Mouse (Mus musculus) CH12.LX (cell line): ENCODE results near the gene Gng4. TPM values are rescaled to one million over a fixed set of nuclear protein-coding genes. Genes with fewer than 3 reads are reported as not detected.

Source experiments
- DNase-seq: peaks from one replicate; pipeline ENCODE4 v3.0.0-alpha.2; 2013; ENCODE audit errors: extremely low read depth
- H3K27ac ChIP-seq: 2 replicates; pipeline ENCODE4 v1.5.1; 2012; ENCODE audit warnings: low read depth, mild to moderate bottlenecking, control low read depth, moderate library complexity; ENCODE audit not compliant: insufficient read depth
- H3K27me3 ChIP-seq: replicated peaks from 2 replicates; pipeline ENCODE3; 2012; ENCODE audit warnings: inconsistent platforms
- H3K36me3 ChIP-seq, 2 experiments: replicated peaks in 1 of 2; 2 replicates each; pipeline versions ENCODE3 to v1.6.1; 2012; ENCODE audit warnings: inconsistent platforms in 1 of 2, low read length in 1 of 2, mild to moderate bottlenecking in 1 of 2, mixed read lengths in 1 of 2, moderate library complexity in 1 of 2; ENCODE audit not compliant: control insufficient read depth in 1 of 2, insufficient read depth in 1 of 2
- H3K4me1 ChIP-seq, 2 experiments: 2 replicates each; pipeline ENCODE4 v1.6.1; 2012; ENCODE audit warnings: inconsistent platforms in 1 of 2, moderate library complexity in 1 of 2; ENCODE audit not compliant: insufficient read depth in 2 of 2, control insufficient read depth in 1 of 2
- H3K4me2 ChIP-seq: 2 replicates; pipeline ENCODE4 v1.6.1; 2012; ENCODE audit warnings: low read depth, mild to moderate bottlenecking, control low read depth; ENCODE audit not compliant: poor library complexity, insufficient read depth, severe bottlenecking
- H3K4me3 ChIP-seq, 3 experiments: fragments of 150-350 bp in 1 of 3; sonication (generic) in 1 of 3; replicated peaks in 1 of 3; 2 replicates each; pipeline versions ENCODE3 to v1.5.1; 2011 to 2012; ENCODE audit warnings: low read depth in 2 of 3, low read length in 2 of 3, mild to moderate bottlenecking in 2 of 3, moderate library complexity in 2 of 3, control low read depth in 1 of 3, improper control_type of control experiment in 1 of 3, inconsistent platforms in 1 of 3, mixed read lengths in 1 of 3; ENCODE audit not compliant: poor library complexity in 1 of 3
- H3K79me2 ChIP-seq: replicated peaks from 2 replicates; pipeline ENCODE4 v1.6.1; 2012; ENCODE audit warnings: mild to moderate bottlenecking, moderate library complexity; ENCODE audit not compliant: control insufficient read depth, poor library complexity, insufficient read depth, severe bottlenecking; ENCODE audit errors: extremely low read depth
- H3K9ac ChIP-seq: 2 replicates; pipeline ENCODE4 v1.6.1; 2012; ENCODE audit warnings: low read depth, mild to moderate bottlenecking, control low read depth, moderate library complexity; ENCODE audit not compliant: insufficient read depth
- H3K9me3 ChIP-seq: replicated peaks from 2 replicates; pipeline ENCODE3; 2012; ENCODE audit warnings: low read length, inconsistent platforms, mixed read lengths
- CHD1 ChIP-seq: IDR thresholded peaks from 2 replicates; pipeline ENCODE4 v1.6.1; 2012; ENCODE audit warnings: low read depth, low read length, improper control_type of control experiment, inconsistent platforms
- CTCF ChIP-seq, 2 experiments: IDR thresholded peaks in 1 of 2; conservative IDR thresholded peaks in 1 of 2; 2 replicates each; pipeline ENCODE4 v1.5.1; 2011 to 2012; ENCODE audit warnings: low read depth in 2 of 2, low read length in 2 of 2, improper control_type of control experiment in 1 of 2, inconsistent platforms in 1 of 2, mild to moderate bottlenecking in 1 of 2, moderate library complexity in 1 of 2
- ELF1 ChIP-seq: IDR thresholded peaks from 2 replicates; pipeline ENCODE4 v1.6.1; 2014; ENCODE audit warnings: low read depth, mild to moderate bottlenecking, inconsistent platforms, low read length, improper control_type of control experiment
- GABPA ChIP-seq: IDR thresholded peaks from 2 replicates; pipeline ENCODE4 v1.6.1; 2012; ENCODE audit warnings: low read depth, low read length, improper control_type of control experiment, inconsistent platforms; ENCODE audit not compliant: insufficient replicate concordance
- IRF4 ChIP-seq: IDR thresholded peaks from 2 replicates; pipeline ENCODE4 v1.6.1; 2014; ENCODE audit warnings: low read depth, mild to moderate bottlenecking, inconsistent platforms, low read length, improper control_type of control experiment
- JUND ChIP-seq: conservative IDR thresholded peaks from 2 replicates; pipeline ENCODE4 v1.6.1; 2011; ENCODE audit warnings: low read depth, low read length, improper control_type of control experiment
- KAT2A ChIP-seq: IDR thresholded peaks from 2 replicates; pipeline ENCODE4 v1.6.1; 2012; ENCODE audit warnings: low read length, improper control_type of control experiment, inconsistent platforms; ENCODE audit not compliant: insufficient replicate concordance
- MAX ChIP-seq: IDR thresholded peaks from 2 replicates; pipeline ENCODE4 v1.6.1; 2011; ENCODE audit warnings: low read length, improper control_type of control experiment
- MXI1 ChIP-seq: IDR thresholded peaks from 2 replicates; pipeline ENCODE4 v1.6.1; 2011; ENCODE audit warnings: mild to moderate bottlenecking, low read depth, low read length, improper control_type of control experiment
- NELFE ChIP-seq: IDR thresholded peaks from 2 replicates; pipeline ENCODE4 v1.6.1; 2011; ENCODE audit warnings: low read depth, low read length, improper control_type of control experiment
- NRF1 ChIP-seq: IDR thresholded peaks from 2 replicates; pipeline ENCODE4 v1.6.1; 2014; ENCODE audit warnings: low read depth, mild to moderate bottlenecking, inconsistent platforms, low read length, improper control_type of control experiment, moderate library complexity
- PAX5 ChIP-seq: IDR thresholded peaks from 2 replicates; pipeline ENCODE4 v1.6.1; 2012; ENCODE audit warnings: low read length, inconsistent platforms, mixed read lengths
- POLR2A ChIP-seq: IDR thresholded peaks from 2 replicates; pipeline ENCODE4 v1.6.1; 2011; ENCODE audit warnings: low read depth, mild to moderate bottlenecking, improper control_type of control experiment, low read length
- POLR2AphosphoS2 ChIP-seq: IDR thresholded peaks from 2 replicates; pipeline ENCODE4 v1.6.1; 2011; ENCODE audit warnings: low read depth, low read length, improper control_type of control experiment
- RAD21 ChIP-seq: IDR thresholded peaks from 2 replicates; pipeline ENCODE4 v1.6.1; 2011; ENCODE audit warnings: low read depth, mild to moderate bottlenecking, low read length, improper control_type of control experiment, moderate library complexity
- RCOR1 ChIP-seq: conservative IDR thresholded peaks from 2 replicates; pipeline ENCODE4 v1.6.1; 2012; ENCODE audit warnings: low read depth, mild to moderate bottlenecking, inconsistent platforms, low read length, improper control_type of control experiment
- SIN3A ChIP-seq: IDR thresholded peaks from 2 replicates; pipeline ENCODE4 v1.6.1; 2012; ENCODE audit warnings: low read length, improper control_type of control experiment, inconsistent platforms
- SMC3 ChIP-seq: IDR thresholded peaks from 2 replicates; pipeline ENCODE4 v1.6.1; 2011; ENCODE audit warnings: low read depth, low read length, improper control_type of control experiment
- TBP ChIP-seq: conservative IDR thresholded peaks from 2 replicates; pipeline ENCODE4 v1.6.1; 2011; ENCODE audit warnings: low read depth, low read length, improper control_type of control experiment
- TCF12 ChIP-seq: IDR thresholded peaks from 2 replicates; pipeline ENCODE4 v1.6.1; 2014; ENCODE audit warnings: low read depth, mild to moderate bottlenecking, inconsistent platforms, low read length, improper control_type of control experiment
- UBTF ChIP-seq: IDR thresholded peaks from 2 replicates; pipeline ENCODE4 v1.6.1; 2012; ENCODE audit warnings: low read depth, mild to moderate bottlenecking, inconsistent platforms, low read length, improper control_type of control experiment, moderate library complexity
- ZC3H11A ChIP-seq: IDR thresholded peaks from 2 replicates; pipeline ENCODE4 v1.6.1; 2012; ENCODE audit warnings: low read depth, mild to moderate bottlenecking, inconsistent platforms, low read length, improper control_type of control experiment
- ZKSCAN1 ChIP-seq: IDR thresholded peaks from 2 replicates; pipeline ENCODE4 v1.6.1; 2012; ENCODE audit warnings: low read depth, inconsistent platforms, low read length, improper control_type of control experiment, borderline replicate concordance
- ZNF384 ChIP-seq: IDR thresholded peaks from 2 replicates; pipeline ENCODE4 v1.6.1; 2012; ENCODE audit warnings: low read depth, low read length, improper control_type of control experiment, inconsistent platforms
- dilution Hi-C: fragments of 300-500 bp; cut with MboI; formaldehyde crosslinking; loops from 2 replicates; pipeline ENCODE4 v1.14.3; 2020; ENCODE audit warnings: low sequenced_read_pairs; ENCODE audit not compliant: extremely low pct_unique_long_range_greater_than_20kb, extremely low pct_ligation_motif_present
- in situ Hi-C: fragments of 300-500 bp; cut with MboI; formaldehyde crosslinking; loops from 3 replicates; pipeline ENCODE4 v1.14.3; 2019; ENCODE audit warnings: low sequenced_read_pairs, low pct_ligation_motif_present, low pct_unique_long_range_greater_than_20kb, mixed read lengths
- polyA plus RNA-seq: library from polyadenylated mRNA; unstranded; fragments of >175 nt; gene quantifications from 2 replicates; pipeline ENCODE4 v1.2.1, GENCODE M21; 2012; ENCODE audit warnings: low read depth; ENCODE audit not compliant: insufficient read length
- total RNA-seq, 2 experiments: library from RNA; depleted of rRNA; stranded (reverse); fragments of 300-350 nt in 1 of 2; fragments of >200 nt in 1 of 2; gene quantifications; 2 replicates each; pipeline ENCODE4 v1.2.3; 2012 to 2014

Gng4 gene
- total and polyA plus RNA-seq, 3 experiments = not detected

- no peaks in the 10 kb centered on the region for H3K79me2 ChIP-seq
- peaks cover 4 to 13% of the 10 kb centered on the region in 2 experiments for H3K4me1 ChIP-seq
- H3K36me3 ChIP-seq = no peaks in the 10 kb centered on the region
- DNase-seq = no peak
- no peak for TF ChIP-seq IRF4
- TF ChIP-seq PAX5 = no peak
- peak; percentile 7; the same call in 1 of the 2 replicates for TF ChIP-seq RAD21
- peak in 1 of 2 experiments; percentile 37; a peak in 1 of 4 replicates for TF ChIP-seq CTCF (conservative IDR thresholded peaks at IDR 0.05 in 1 of 2, IDR thresholded peaks at IDR 0.05 in 1 of 2; ENCODE audit: low read depth in 2 of 2, low read length in 2 of 2)
- no peak for TF ChIP-seq SIN3A
- peak; percentile 24; the same call in 1 of the 2 replicates for TF ChIP-seq SMC3
- TF ChIP-seq ZNF384 = no peak
- TF ChIP-seq CHD1 = no peak
- in situ Hi-C loops = no loop called here
- H3K4me3 ChIP-seq = no peak overlapping the region
- no peaks in the 10 kb centered on the region for H3K9me3 ChIP-seq
- H3K27ac ChIP-seq = no peak overlapping the region
- dilution Hi-C loops = no loop called here
- H3K4me2 ChIP-seq = no peak overlapping the region
- no peak overlapping the region for H3K9ac ChIP-seq
- no peaks in the 10 kb centered on the region for H3K27me3 ChIP-seq
Observed at GRCm38 (mm10) chr13:13828125-13828524, 44.3 kb downstream of the Gng4 start.

- Histone ChIP-seq H3K4me1 (peaks cover 0 to 9% of the 10 kb centered on the region in 2 experiments; a peak in 2 of 4 replicates), H3K27ac (no peak overlapping the region), H3K4me3 (no peak overlapping the region), H3K36me3 (no peaks in the 10 kb centered on the region), H3K27me3 (no peaks in the 10 kb centered on the region), H3K79me2 (no peaks in the 10 kb centered on the region), H3K9me3 (no peaks in the 10 kb centered on the region), H3K4me2 (no peak overlapping the region), H3K9ac (no peak overlapping the region)
- no peak for DNase-seq
- in situ Hi-C loops = no loop called here
- TF ChIP-seq SIN3A = no peak
- no peak for TF ChIP-seq ZKSCAN1
- TF ChIP-seq TCF12 = no peak
- no peak for TF ChIP-seq MAX
- no peak for TF ChIP-seq TBP
- no peak for TF ChIP-seq GABPA
- no peak for TF ChIP-seq RCOR1
- TF ChIP-seq KAT2A = no peak
- TF ChIP-seq POLR2AphosphoS2 = no peak
- TF ChIP-seq NELFE = no peak
- TF ChIP-seq ZC3H11A = no peak
- no peak for TF ChIP-seq MXI1
- TF ChIP-seq NRF1 = no peak
- no peak for TF ChIP-seq ZNF384
- TF ChIP-seq POLR2A = no peak
- no peak for TF ChIP-seq UBTF
- TF ChIP-seq IRF4 = no peak
- no peak for TF ChIP-seq CTCF (conservative IDR thresholded peaks at IDR 0.05 in 1 of 2, IDR thresholded peaks at IDR 0.05 in 1 of 2; ENCODE audit: low read depth in 2 of 2, low read length in 2 of 2)
- TF ChIP-seq JUND = no peak
- no peak for TF ChIP-seq ELF1
- dilution Hi-C loops = no loop called here
Observed at GRCm38 (mm10) chr13:13830469-13831074, 46.7 kb downstream of the Gng4 start.
